Mouse (Mus musculus) left cerebral cortex, postnatal 25 days (tissue): ENCODE results near the gene Rap1b. TPM values are rescaled to one million over a fixed set of nuclear protein-coding genes. Genes with fewer than 3 reads are reported as not detected.

Experiments used
- DNase-seq, 2 experiments: peaks; one replicate each; pipeline ENCODE4 v3.0.0; 2022; ENCODE audit warnings: low spot score in 2 of 2, mixed read lengths in 1 of 2
- intact Hi-C: fragments of 180-260 bp; cut with DNase I; formaldehyde crosslinking; loops from one replicate; pipeline ENCODE4 v1.15.1; 2025
- total RNA-seq, 2 experiments: library from RNA; stranded (reverse); gene quantifications; 2 replicates each; pipeline ENCODE4 v1.2.3; 2021

The Rap1b gene
- total RNA-seq, 2 experiments from 2014 or later = 64.0 to 69.5 TPM

GRCm38 (mm10) chr10:117777103-117777470 lies 68.7 kb downstream of the Rap1b start:
- DNase-seq = no peak
- intact Hi-C loops = no loop called here

GRCm38 (mm10) chr10:117776281-117777102 lies 69.3 kb downstream of the Rap1b start:
- intact Hi-C loops = no loop called here
- DNase-seq = no peak

- no peak for DNase-seq
- intact Hi-C loops = no loop called here
These were observed 70.3 kb downstream of the Rap1b start for GRCm38 (mm10) chr10:117775401-117776144.

GRCm38 (mm10) chr10:117774817-117775120 lies 71.1 kb downstream of the Rap1b start:
- intact Hi-C loops = no loop called here
- no peak for DNase-seq

GRCm38 (mm10) chr10:117774011-117774816 lies 71.6 kb downstream of the Rap1b start:
- DNase-seq = no peak
- intact Hi-C loops = no loop called here

GRCm38 (mm10) chr10:117773106-117773720 lies 72.6 kb downstream of the Rap1b start:
- intact Hi-C loops = no loop called here
- no peak for DNase-seq

- intact Hi-C loops = no loop called here
- no peak for DNase-seq
These were observed 73.3 kb downstream of the Rap1b start for GRCm38 (mm10) chr10:117772364-117773105.

- no peak for DNase-seq
- intact Hi-C loops = no loop called here
These were observed 74.7 kb downstream of the Rap1b start for GRCm38 (mm10) chr10:117771131-117771510.

- intact Hi-C loops = no loop called here
- no peak for DNase-seq
These were observed 75.3 kb downstream of the Rap1b start for GRCm38 (mm10) chr10:117770286-117771130.

- intact Hi-C loops = no loop called here
- no peak for DNase-seq
These were observed 76.1 kb downstream of the Rap1b start for GRCm38 (mm10) chr10:117769541-117770285.

- intact Hi-C loops = no loop called here
These were observed 77.7 kb downstream of the Rap1b start for GRCm38 (mm10) chr10:117768141-117768440.

GRCm38 (mm10) chr10:117767286-117768140 lies 78.3 kb downstream of the Rap1b start:
- intact Hi-C loops = no loop called here
- no peak for DNase-seq

More at GRCm38 (mm10) chr10:117768141-117768440, 77.7 kb downstream of the Rap1b start:
- DNase-seq = no peak

GRCm38 (mm10) chr10:117766896-117767160 lies 79.0 kb downstream of the Rap1b start:
- intact Hi-C loops = no loop called here
- DNase-seq = no peak

- DNase-seq = no peak
- intact Hi-C loops = no loop called here
These were observed 79.5 kb downstream of the Rap1b start for GRCm38 (mm10) chr10:117766111-117766895.

- intact Hi-C loops = no loop called here
- DNase-seq = no peak
These were observed 80.5 kb downstream of the Rap1b start for GRCm38 (mm10) chr10:117765116-117765894.

- no peak for DNase-seq
- intact Hi-C loops = no loop called here
These were observed 81.2 kb downstream of the Rap1b start for GRCm38 (mm10) chr10:117764598-117764997.
